Mouse (Mus musculus) E14TG2a.4 (cell line): ENCODE data around the gene Nebl.

Source experiments
- CTCF ChIP-seq: conservative IDR thresholded peaks from 2 replicates; pipeline ENCODE4 v1.5.1; 2014; ENCODE audit warnings: low read length
- NANOG ChIP-seq: IDR thresholded peaks from 2 replicates; pipeline ENCODE4 v1.6.1; 2014; ENCODE audit warnings: borderline replicate concordance, low read length, mixed read lengths

DNA sequence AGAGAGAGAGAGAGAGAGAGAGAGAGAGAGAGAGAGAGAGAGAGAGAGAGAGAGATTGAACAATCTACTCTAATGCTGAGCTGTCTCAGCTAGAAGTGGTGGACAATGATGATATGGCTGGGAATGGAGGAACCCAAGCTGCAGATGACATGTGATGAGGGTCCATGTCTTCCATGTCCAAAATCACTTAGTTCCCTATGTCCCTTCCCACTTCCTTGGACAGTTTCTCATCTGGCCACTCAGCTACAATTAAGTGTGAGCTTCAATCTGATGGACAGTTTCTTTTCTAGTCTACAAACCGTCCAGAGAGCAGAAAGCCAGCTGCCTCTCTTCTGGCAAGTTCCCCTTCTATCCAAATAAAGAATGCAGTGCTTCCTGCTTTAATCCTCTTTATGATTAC is 221.3 kb downstream of the Nebl start:
- TF ChIP-seq CTCF (no peak), NANOG (no peak)
